Mouse (Mus musculus) liver, embryonic 16.5 days (tissue): Measurements from ENCODE around the gene Cdh15. TPM values are rescaled to one million over a fixed set of nuclear protein-coding genes. Genes with fewer than 3 reads are reported as not detected.

ENCODE experiments used
- ATAC-seq: fragments of 200-750 bp; cut with Nextera tagmentation; 2 replicates; pipeline ENCODE4 v1.8.0; 2017; ENCODE audit warnings: low read depth, mild to moderate bottlenecking, moderate number of reproducible peaks, moderate library complexity
- H3K27ac ChIP-seq: fragments of 300-500 bp; sonication (generic); 2 replicates; pipeline ENCODE4 v1.5.1; 2014; ENCODE audit warnings: mild to moderate bottlenecking, low read length
- H3K27me3 ChIP-seq: fragments of 300-500 bp; sonication (generic); 2 replicates; pipeline ENCODE4 v1.6.1; 2014; ENCODE audit warnings: low read depth, low read length, mixed read lengths; ENCODE audit not compliant: control insufficient read depth, insufficient read depth
- H3K36me3 ChIP-seq: fragments of 300-500 bp; sonication (generic); 2 replicates; pipeline ENCODE4 v1.6.1; 2014; ENCODE audit warnings: mild to moderate bottlenecking; ENCODE audit not compliant: control insufficient read depth, insufficient read depth
- H3K4me1 ChIP-seq: fragments of 300-500 bp; sonication (generic); 2 replicates; pipeline ENCODE4 v1.6.1; 2014; ENCODE audit warnings: low read depth, low read length, mixed read lengths; ENCODE audit not compliant: control insufficient read depth
- H3K4me2 ChIP-seq: fragments of 300-500 bp; sonication (generic); 2 replicates; pipeline ENCODE4 v1.6.1; 2014; ENCODE audit warnings: low read depth, low read length, mixed read lengths
- H3K4me3 ChIP-seq: fragments of 300-500 bp; sonication (generic); 2 replicates; pipeline ENCODE4 v1.5.1; 2014; ENCODE audit warnings: low read depth, mild to moderate bottlenecking, low read length
- H3K9ac ChIP-seq: fragments of 300-500 bp; sonication (generic); 2 replicates; pipeline ENCODE4 v1.6.1; 2014; ENCODE audit warnings: low read depth, low read length
- H3K9me3 ChIP-seq: fragments of 300-500 bp; sonication (generic); replicated peaks from 2 replicates; pipeline ENCODE4 v1.6.1; 2016; ENCODE audit warnings: low read length; ENCODE audit not compliant: control insufficient read depth
- WGBS: fragments of 180-500 bp; shearing (Covaris S2); extraction: QIAGEN DNeasy Blood & Tissue Kit; methylation state at CpG from one replicate; pipeline ENCODE4 v1.1.7; 2014; ENCODE audit not compliant: insufficient replicate concordance; 5-methylcytosine and 5-hydroxymethylcytosine counted together
- polyA plus RNA-seq: library from polyadenylated mRNA; unstranded; fragments of >200 nt; fragmentation: Nextera tagmentation; extraction: Ambion mirVana; gene quantifications from 2 replicates; pipeline ENCODE4 v1.2.1, GENCODE M21; 2015

Gene Cdh15
- polyA plus RNA-seq: 0.21 and 0.38 TPM in 2 replicates

GRCm38 (mm10) chr8:122847829-122848561, at the start of gene Cdh15:
Gene Cdh15, plus strand, starts transcription at chr8:122847966.
- no peaks in the 10 kb centered on the region for H3K36me3 ChIP-seq
- H3K27me3 ChIP-seq: peaks cover 12% of the 10 kb centered on the region; the same call in 1 of the 2 replicates
- H3K4me1 ChIP-seq: peaks cover 3% of the 10 kb centered on the region; the same call in 1 of the 2 replicates
- H3K9me3 ChIP-seq: no peaks in the 10 kb centered on the region
- no peak within 1 kb of the TSS for H3K9ac ChIP-seq
- no peak within 1 kb of the TSS for H3K27ac ChIP-seq
- H3K4me2 ChIP-seq: no peak within 1 kb of the TSS
- no peak within 1 kb of the TSS for H3K4me3 ChIP-seq
- WGBS: 14% methylated on average over 17 of the region's 18 CpGs
- ATAC-seq: peak; percentile 83

GRCm38 (mm10) chr8:122803906-122804761, 43.6 kb upstream of the Cdh15 start:
- no peaks in the 10 kb centered on the region for H3K4me1 ChIP-seq
- WGBS: 72% methylated on average over 15 of the region's 15 CpGs
- H3K9ac ChIP-seq: no peak overlapping the region
- ATAC-seq: no peak
- no peak overlapping the region for H3K27ac ChIP-seq
- no peaks in the 10 kb centered on the region for H3K9me3 ChIP-seq
- H3K4me2 ChIP-seq: no peak overlapping the region
- H3K36me3 ChIP-seq: no peaks in the 10 kb centered on the region
- no peaks in the 10 kb centered on the region for H3K27me3 ChIP-seq
- no peak overlapping the region for H3K4me3 ChIP-seq

GRCm38 (mm10) chr8:122805349-122805748, 42.4 kb upstream of the Cdh15 start:
- no peak for ATAC-seq
- H3K27me3 ChIP-seq: no peaks in the 10 kb centered on the region
- H3K4me3 ChIP-seq: no peak overlapping the region
- H3K9me3 ChIP-seq: no peaks in the 10 kb centered on the region
- no peaks in the 10 kb centered on the region for H3K4me1 ChIP-seq
- 70% methylated on average over 3 of the region's 3 CpGs for WGBS
- no peak overlapping the region for H3K27ac ChIP-seq
- H3K4me2 ChIP-seq: no peak overlapping the region
- H3K36me3 ChIP-seq: no peaks in the 10 kb centered on the region
- H3K9ac ChIP-seq: no peak overlapping the region

DNA sequence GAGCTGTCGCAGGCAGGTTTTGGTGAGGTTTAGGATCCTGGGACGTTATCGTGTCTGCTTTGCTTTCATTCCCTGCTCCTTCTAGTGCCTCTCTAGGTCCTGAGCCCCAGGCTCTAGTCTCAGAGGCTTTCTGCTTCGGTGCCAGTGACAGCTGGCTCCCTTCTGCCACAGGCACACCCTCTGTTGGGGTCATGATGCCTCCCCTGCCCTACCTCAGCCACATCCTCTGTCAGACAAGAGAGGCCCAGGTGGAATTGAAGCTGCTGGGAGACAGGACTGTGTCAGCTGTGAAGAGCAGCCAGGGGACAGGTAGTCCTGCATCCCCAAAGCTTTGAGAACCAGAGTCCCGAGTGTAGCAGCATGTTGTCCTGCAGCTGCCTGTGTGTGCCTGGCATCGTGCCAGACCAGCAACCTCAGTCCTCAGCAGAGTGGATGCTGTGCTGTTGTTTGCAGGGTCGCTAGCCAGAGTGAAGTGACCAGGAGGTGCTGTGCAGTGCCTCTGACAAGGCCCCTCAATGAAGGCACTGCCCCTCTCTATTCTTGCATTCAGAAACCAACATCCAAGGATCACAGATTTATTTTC, 40.7 kb upstream of the Cdh15 start:
- H3K27ac ChIP-seq: no peak overlapping the region
- no peaks in the 10 kb centered on the region for H3K36me3 ChIP-seq
- 74% methylated on average over 7 of the region's 7 CpGs for WGBS
- no peak overlapping the region for H3K9ac ChIP-seq
- no peaks in the 10 kb centered on the region for H3K27me3 ChIP-seq
- H3K4me2 ChIP-seq: no peak overlapping the region
- H3K4me1 ChIP-seq: no peaks in the 10 kb centered on the region
- no peak for ATAC-seq
- H3K9me3 ChIP-seq: no peaks in the 10 kb centered on the region
- H3K4me3 ChIP-seq: no peak overlapping the region

GRCm38 (mm10) chr8:122807907-122808306, 39.9 kb upstream of the Cdh15 start:
- H3K27ac ChIP-seq: no peak overlapping the region
- H3K4me2 ChIP-seq: no peak overlapping the region
- ATAC-seq: no peak
- H3K27me3 ChIP-seq: no peaks in the 10 kb centered on the region
- H3K4me1 ChIP-seq: no peaks in the 10 kb centered on the region
- no peak overlapping the region for H3K9ac ChIP-seq
- no peaks in the 10 kb centered on the region for H3K9me3 ChIP-seq
- WGBS: 71% methylated on average over 4 of the region's 4 CpGs
- H3K4me3 ChIP-seq: no peak overlapping the region
- H3K36me3 ChIP-seq: no peaks in the 10 kb centered on the region

DNA sequence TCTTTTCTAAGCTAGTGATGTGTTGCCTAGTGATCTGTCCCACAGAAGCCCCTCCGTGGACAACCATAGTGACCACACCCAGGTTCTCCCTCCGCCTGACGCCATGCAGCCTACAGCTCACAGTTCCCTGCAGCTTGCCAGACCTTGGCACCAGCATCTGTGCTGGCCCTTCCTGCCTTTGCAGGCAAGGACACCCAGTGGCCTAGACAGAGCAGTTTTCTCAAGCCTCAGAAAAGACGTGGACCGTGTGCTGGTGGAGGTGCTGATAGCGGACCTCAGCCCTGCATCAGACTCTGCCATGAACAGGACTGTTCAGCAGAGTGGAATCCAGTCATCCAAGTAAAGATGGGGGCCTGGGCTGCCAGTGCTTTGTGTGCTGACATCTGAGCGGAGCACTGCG, 37.4 kb upstream of the Cdh15 start:
- Histone ChIP-seq H3K36me3 (no peaks in the 10 kb centered on the region), H3K27ac (no peak overlapping the region), H3K9ac (no peak overlapping the region), H3K4me2 (no peak overlapping the region), H3K4me1 (no peaks in the 10 kb centered on the region), H3K4me3 (no peak overlapping the region), H3K9me3 (no peaks in the 10 kb centered on the region), H3K27me3 (no peaks in the 10 kb centered on the region)
- WGBS: 67% methylated on average over 8 of the region's 8 CpGs
- ATAC-seq: no peak

- H3K4me3 ChIP-seq: no peak overlapping the region
- H3K27me3 ChIP-seq: no peaks in the 10 kb centered on the region
- H3K9ac ChIP-seq: no peak overlapping the region
- 82% methylated on average over 16 of the region's 16 CpGs for WGBS
- no peaks in the 10 kb centered on the region for H3K36me3 ChIP-seq
- H3K9me3 ChIP-seq: no peaks in the 10 kb centered on the region
- ATAC-seq: no peak
- H3K27ac ChIP-seq: no peak overlapping the region
- no peaks in the 10 kb centered on the region for H3K4me1 ChIP-seq
- H3K4me2 ChIP-seq: no peak overlapping the region
Observed at GRCm38 (mm10) chr8:122811870-122812494, 35.8 kb upstream of the Cdh15 start.

- ATAC-seq: no peak; the same call in 1 of the 2 replicates
- no peak overlapping the region for H3K4me2 ChIP-seq
- 70% methylated on average over 14 of the region's 14 CpGs for WGBS
Observed at GRCm38 (mm10) chr8:122812610-122813250, 35.0 kb upstream of the Cdh15 start.

More at GRCm38 (mm10) chr8:122812610-122813250, 35.0 kb upstream of the Cdh15 start:
- no peak overlapping the region for H3K27ac ChIP-seq
- no peak overlapping the region for H3K4me3 ChIP-seq
- H3K27me3 ChIP-seq: no peaks in the 10 kb centered on the region
- no peaks in the 10 kb centered on the region for H3K4me1 ChIP-seq
- H3K9me3 ChIP-seq: no peaks in the 10 kb centered on the region
- H3K36me3 ChIP-seq: no peaks in the 10 kb centered on the region
- H3K9ac ChIP-seq: no peak overlapping the region
